Mouse (Mus musculus) CH12F3 (cell line): ENCODE data around the gene Aox1.

Experiments
- in situ Hi-C: fragments of 300-500 bp; cut with MboI; formaldehyde crosslinking; loops from 2 replicates; pipeline ENCODE4 v1.14.3; 2020; ENCODE audit warnings: low sequenced_read_pairs

Gene Aox1

DNA sequence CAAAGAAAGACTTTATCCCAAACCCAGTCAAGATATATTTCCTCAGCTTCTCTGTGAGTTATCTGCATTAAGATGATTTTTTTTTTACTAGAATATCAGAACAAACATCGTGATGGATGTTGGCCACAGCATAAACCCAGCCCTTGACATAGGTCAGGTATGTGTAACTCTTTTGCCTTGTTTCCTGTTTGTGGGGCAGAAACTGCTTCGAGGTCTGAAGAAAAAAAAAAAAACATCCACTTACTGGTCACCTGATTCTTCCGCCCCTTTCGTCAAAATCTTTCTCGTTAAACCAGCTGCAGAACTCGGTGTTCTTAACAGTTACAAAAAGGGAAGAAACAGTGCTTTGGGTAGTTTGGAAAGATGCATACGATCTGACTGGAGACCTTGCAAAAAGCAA lies 72.8 kb downstream of the Aox1 start:
- in situ Hi-C loops, result no loop called here

GRCm38 (mm10) chr1:58105685-58106084 lies 76.0 kb downstream of the Aox1 start:
- in situ Hi-C loops, result no loop called here

- in situ Hi-C loops, result no loop called here
Observed at GRCm38 (mm10) chr1:58107066-58107465, 77.3 kb downstream of the Aox1 start.

DNA sequence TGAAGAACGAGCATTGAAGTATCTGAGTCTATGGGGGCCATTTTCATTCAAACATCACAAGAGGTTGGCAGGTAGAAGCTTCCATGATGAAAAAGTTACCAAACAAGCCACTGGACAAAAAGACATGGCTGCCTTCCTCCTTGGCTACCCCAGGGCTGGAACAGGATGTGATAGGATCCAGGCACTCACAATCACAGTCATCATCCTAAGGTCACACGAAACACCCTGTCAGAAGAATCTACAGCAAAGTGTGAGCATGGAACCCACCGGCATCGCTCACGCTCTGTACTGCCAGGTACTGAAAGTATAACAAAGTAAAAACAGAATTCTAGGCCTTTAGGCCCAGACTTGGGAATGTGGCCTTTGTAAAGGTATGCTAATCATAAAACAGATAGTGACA lies 80.5 kb downstream of the Aox1 start:
- in situ Hi-C loops, result no loop called here

DNA sequence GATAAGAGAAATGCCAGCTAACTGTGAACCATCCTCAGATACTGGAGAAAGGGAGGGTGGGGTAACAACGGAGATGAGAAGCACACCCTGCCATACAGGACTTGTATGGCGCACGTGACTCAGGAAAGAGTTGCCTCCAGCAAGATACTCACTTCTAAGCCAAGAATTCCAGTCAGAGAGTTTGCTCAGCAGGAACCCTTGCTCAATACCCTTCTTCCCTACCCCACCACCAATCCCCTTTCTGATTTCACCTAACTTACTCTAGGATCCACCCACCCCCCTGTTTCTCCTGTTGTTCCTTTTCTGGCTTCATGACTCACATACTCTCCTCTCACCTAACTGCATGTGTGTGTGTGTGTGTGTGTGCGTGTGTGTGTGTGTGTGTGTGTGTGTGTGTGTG lies 81.6 kb downstream of the Aox1 start:
- in situ Hi-C loops, result no loop called here

DNA sequence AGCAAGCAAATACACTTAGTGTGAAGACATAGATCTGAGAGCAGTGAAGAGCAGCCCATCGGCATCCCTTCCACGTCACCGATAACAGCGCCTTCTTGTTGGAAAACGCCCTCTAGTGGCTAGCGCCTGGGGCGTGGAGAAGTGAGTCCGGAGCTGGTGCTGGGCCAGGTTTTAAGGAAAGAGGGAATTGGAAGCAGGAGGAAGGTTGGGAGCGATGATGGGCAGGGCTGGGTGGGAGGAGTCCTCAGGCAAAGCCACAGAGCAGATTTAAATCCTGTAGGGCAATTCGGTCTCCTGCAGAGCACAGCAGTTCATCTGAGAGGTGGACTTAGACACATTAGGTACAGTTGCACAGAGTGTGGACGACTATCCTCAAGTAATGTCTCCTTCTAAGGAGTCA lies 83.1 kb downstream of the Aox1 start, which contains the start of gene Aox3:
Gene Aox3, plus strand, starts transcription at position 251 of the 400 bp plus-strand sequence.
- in situ Hi-C loops, result no loop called here

DNA sequence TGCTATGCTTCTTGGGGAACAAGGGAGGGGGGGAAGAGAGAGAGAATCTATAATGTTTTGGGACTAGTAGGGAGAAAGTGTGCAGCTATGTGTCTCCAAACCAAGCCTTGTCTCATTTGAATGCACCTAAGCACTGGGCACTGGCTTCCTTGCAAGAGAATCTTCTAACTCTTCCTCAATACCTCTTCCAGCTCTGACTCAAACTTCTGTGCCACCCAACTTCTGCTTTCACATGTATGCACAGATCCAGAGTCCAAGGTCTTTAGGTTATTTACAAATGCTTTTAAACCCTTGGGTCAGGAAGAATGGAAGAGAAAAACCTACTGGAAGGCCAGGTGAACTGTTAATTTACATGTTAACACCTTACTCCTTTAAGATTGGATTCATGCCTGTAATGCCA lies 83.7 kb downstream of the Aox1 start:
- in situ Hi-C loops, result no loop called here

DNA sequence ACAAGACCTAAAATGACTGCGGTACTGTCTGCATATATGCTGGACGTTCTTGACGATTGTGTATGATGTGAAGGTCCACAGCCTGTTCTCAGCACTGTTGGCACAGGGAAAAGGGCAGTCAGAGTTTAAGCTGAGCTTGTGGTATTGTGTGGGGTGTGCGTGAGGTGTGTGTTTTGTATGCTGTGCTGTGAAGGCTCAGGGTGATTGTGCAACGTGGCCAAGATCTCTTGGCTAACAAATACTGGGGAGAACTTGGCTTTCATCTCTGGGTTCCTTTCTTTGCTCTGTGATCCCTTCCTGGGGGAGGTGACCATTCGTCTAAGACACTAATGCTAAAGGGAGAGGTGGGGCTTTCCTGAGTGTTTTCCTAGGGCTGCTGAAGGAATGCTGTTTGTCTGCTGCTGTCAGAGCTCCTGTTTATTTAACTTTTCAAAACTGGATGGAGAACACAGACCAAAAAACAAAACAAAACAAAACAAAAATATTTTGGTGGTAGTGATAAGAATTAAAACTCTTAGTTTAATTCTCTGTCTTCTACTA lies 84.4 kb downstream of the Aox1 start:
- in situ Hi-C loops, result no loop called here

- in situ Hi-C loops, result no loop called here
Observed at GRCm38 (mm10) chr1:58114666-58115375, 85.1 kb downstream of the Aox1 start.

DNA sequence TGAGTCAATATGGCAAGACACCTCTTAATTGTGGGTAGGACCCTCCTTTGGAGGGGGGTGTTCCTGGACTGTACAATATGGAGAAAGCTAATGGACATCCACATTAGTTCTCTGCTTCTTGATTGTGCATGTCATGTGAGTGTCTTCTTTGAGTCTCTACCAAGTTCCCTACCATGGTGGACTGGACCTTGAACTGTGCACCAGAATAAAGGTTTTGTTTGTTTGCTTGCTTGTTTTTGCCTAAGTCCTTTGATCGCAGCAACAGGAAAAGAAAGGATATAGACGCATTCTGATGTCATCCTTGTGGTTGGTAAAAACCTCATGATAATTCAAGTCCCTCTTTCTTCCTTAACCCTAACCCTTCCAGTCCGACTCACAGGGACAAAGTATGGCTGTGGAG lies 88.5 kb downstream of the Aox1 start:
- in situ Hi-C loops, result no loop called here

DNA sequence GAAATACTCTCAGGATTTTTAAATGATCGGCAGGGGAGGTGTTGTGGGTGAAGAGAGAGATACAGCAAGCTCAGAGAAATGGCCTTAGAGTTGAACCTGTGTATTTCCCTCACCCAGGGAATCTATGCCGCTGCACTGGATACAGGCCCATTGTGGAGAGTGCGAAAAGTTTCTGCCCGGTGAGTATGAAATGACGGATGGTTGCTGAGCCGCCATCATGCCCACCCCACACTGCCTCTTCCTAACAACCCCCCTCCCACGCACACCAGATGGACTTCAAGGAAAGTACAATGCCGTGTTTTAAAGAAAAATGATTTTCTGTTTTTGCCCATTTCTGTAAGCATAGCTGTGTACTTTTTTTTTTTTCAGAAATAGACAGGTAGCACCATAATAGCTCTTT lies 95.2 kb downstream of the Aox1 start:
- in situ Hi-C loops, result no loop called here

DNA sequence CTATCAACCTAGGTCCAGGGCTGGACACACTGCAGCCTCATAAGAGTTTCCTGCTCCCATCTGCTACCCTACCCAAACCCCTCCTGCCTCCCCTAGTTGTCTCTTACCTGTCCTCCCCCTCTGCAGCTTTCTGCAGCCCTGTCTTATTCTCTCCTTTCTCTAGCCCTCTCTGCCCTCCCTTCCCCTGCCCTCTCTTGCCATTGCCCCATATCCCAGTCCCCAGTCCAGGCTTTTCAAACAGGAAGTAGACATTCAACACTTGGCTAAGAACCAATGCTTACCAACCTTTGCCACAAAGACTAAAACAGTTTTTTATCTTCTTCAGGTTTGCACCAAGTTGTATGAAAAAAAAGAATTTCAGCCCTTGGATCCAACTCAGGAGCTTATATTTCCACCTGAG lies 108.2 kb downstream of the Aox1 start:
- in situ Hi-C loops, result no loop called here

DNA sequence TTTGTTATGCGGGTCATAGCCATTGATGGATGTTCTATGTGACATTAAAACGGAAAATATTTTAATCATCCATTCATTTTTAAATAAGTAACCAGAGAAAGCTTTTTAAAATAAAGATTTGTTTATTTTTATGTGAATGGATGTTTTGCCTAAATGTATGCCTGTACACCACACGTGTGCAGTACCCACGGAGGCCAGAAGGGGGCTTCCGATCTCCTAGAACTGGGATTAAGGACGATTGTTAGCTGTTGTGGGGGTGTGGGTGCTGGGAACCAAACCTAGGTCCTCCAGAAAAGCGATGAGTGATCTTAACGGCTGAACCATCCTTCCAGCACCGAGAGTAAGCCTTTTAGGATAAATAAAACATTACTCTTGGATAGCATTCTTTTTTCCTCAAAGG lies 109.3 kb downstream of the Aox1 start:
- in situ Hi-C loops, result no loop called here

- in situ Hi-C loops, result loop anchor here (10.0 kb wide), 1 partner anchor 716 kb away; no protein-coding TSS in a partner anchor
Observed at GRCm38 (mm10) chr1:58140607-58141006, 110.9 kb downstream of the Aox1 start.

- in situ Hi-C loops, result loop anchor here (10.0 kb wide), 1 partner anchor 720 kb away; no protein-coding TSS in a partner anchor
Observed at GRCm38 (mm10) chr1:58144384-58145069, 114.8 kb downstream of the Aox1 start.

- in situ Hi-C loops, result loop anchor here (10.0 kb wide), 1 partner anchor 721 kb away; no protein-coding TSS in a partner anchor
Observed at GRCm38 (mm10) chr1:58146026-58146425, 116.3 kb downstream of the Aox1 start.

GRCm38 (mm10) chr1:58147776-58148175 lies 118.0 kb downstream of the Aox1 start:
- in situ Hi-C loops, result loop anchor here (10.0 kb wide), 1 partner anchor 723 kb away; no protein-coding TSS in a partner anchor

GRCm38 (mm10) chr1:58152247-58152646 lies 122.5 kb downstream of the Aox1 start:
- in situ Hi-C loops, result no loop called here
